Mouse (Mus musculus) forebrain, embryonic 14.5 days (tissue): ENCODE data around the gene Abcc10. TPM values are rescaled to one million over a fixed set of nuclear protein-coding genes. Genes with fewer than 3 reads are reported as not detected.
A peak's percentile ranks its signal among the peaks of the same experiment; 100 is the strongest.

Experiments used
- ATAC-seq: fragments of 200-750 bp; cut with Nextera tagmentation; 2 replicates; pipeline ENCODE4 v1.8.0; 2017; ENCODE audit warnings: mild to moderate bottlenecking, moderate library complexity
- DNase-seq: peaks from one replicate; pipeline ENCODE4 v3.0.0-alpha.2; 2015; ENCODE audit warnings: low spot score
- H3K27ac ChIP-seq: fragments of 300-500 bp; sonication (generic); 2 replicates; pipeline ENCODE4 v1.5.1; 2014; ENCODE audit warnings: low read depth, mild to moderate bottlenecking, control low read depth, low read length, moderate library complexity
- H3K27me3 ChIP-seq: fragments of 300-500 bp; sonication (generic); replicated peaks from 2 replicates; pipeline ENCODE4 v1.6.1; 2014; ENCODE audit warnings: low read length, control low read depth, mixed read lengths; ENCODE audit not compliant: control insufficient read depth, insufficient read depth
- H3K36me3 ChIP-seq: fragments of 300-500 bp; sonication (generic); 2 replicates; pipeline ENCODE4 v1.6.1; 2014; ENCODE audit warnings: low read length, control low read depth; ENCODE audit not compliant: control insufficient read depth, insufficient read depth
- H3K4me1 ChIP-seq: fragments of 300-500 bp; sonication (generic); 2 replicates; pipeline ENCODE4 v1.6.1; 2014; ENCODE audit warnings: antibody characterized with exemption, low read length, control low read depth; ENCODE audit not compliant: control insufficient read depth, insufficient read depth
- H3K4me2 ChIP-seq: fragments of 300-500 bp; sonication (generic); 2 replicates; pipeline ENCODE4 v1.6.1; 2014; ENCODE audit warnings: mild to moderate bottlenecking, control low read depth, low read length
- H3K4me3 ChIP-seq: fragments of 300-500 bp; sonication (generic); 2 replicates; pipeline ENCODE4 v1.5.1; 2014; ENCODE audit warnings: low read depth, low read length, control low read depth
- H3K9ac ChIP-seq: fragments of 300-500 bp; sonication (generic); 2 replicates; pipeline ENCODE4 v1.6.1; 2014; ENCODE audit warnings: mild to moderate bottlenecking, low read length, control low read depth, moderate library complexity
- H3K9me3 ChIP-seq: fragments of 300-500 bp; sonication (generic); replicated peaks from 2 replicates; pipeline ENCODE4 v1.6.1; 2016; ENCODE audit warnings: low read length, control low read depth, mixed read lengths; ENCODE audit not compliant: control insufficient read depth
- WGBS: fragments of 180-500 bp; shearing (Covaris S2); extraction: QIAGEN DNeasy Blood & Tissue Kit; methylation state at CpG from one replicate; pipeline ENCODE4 v1.1.7; 2014; 5-methylcytosine and 5-hydroxymethylcytosine counted together
- polyA plus RNA-seq: library from polyadenylated mRNA; unstranded; fragments of >200 nt; fragmentation: Nextera tagmentation; extraction: Ambion mirVana; gene quantifications from 2 replicates; pipeline ENCODE4 v1.2.1, GENCODE M21; 2014

Gene Abcc10
- polyA plus RNA-seq, 1 experiment from 2014 or later: 4.3 TPM

GRCm38 (mm10) chr17:46297364-46298219 lies 30.6 kb downstream of the Abcc10 start, which contains the start of gene Dlk2:
Gene Dlk2, plus strand, starts transcription at chr17:46297421.
- H3K27ac ChIP-seq: peak within 1 kb of the TSS; percentile 21; the same call in 1 of the 2 replicates
- WGBS: under 1% methylated on average over 48 of the region's 86 CpGs
- ATAC-seq: peak; percentile 48
- peaks cover 6% of the 10 kb centered on the region; the same call in 1 of the 2 replicates for H3K4me1 ChIP-seq
- H3K4me2 ChIP-seq: peak within 1 kb of the TSS; percentile 99
- H3K36me3 ChIP-seq: peaks cover 4% of the 10 kb centered on the region; the same call in 1 of the 2 replicates
- peak within 1 kb of the TSS; percentile 63 for H3K4me3 ChIP-seq
- peaks cover 22% of the 10 kb centered on the region for H3K27me3 ChIP-seq
- DNase-seq: peak; percentile 59
- no peaks in the 10 kb centered on the region for H3K9me3 ChIP-seq
- peak within 1 kb of the TSS; percentile 67 for H3K9ac ChIP-seq

DNA sequence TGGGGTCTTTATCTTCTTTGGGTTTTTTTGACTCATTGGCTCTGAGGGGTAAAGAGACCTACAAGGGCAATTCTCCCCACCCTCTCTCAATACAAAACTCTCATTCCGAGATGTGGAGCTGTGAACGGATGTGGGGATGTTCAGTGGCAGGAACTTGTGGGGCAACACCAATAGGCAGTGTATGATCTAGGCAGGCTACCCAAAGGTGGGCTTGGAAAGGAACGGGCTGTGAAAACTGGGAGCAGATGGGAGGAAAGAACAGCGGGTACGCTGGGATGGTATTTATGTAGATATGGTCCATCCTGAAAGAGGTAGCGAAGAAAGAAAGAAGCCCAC lies 31.2 kb downstream of the Abcc10 start:
- Histone ChIP-seq H3K4me2 (peak overlapping the region; percentile 99), H3K9me3 (no peaks in the 10 kb centered on the region), H3K4me1 (peaks cover 6% of the 10 kb centered on the region; the same call in 1 of the 2 replicates), H3K27me3 (peaks cover 22% of the 10 kb centered on the region), H3K36me3 (no peaks in the 10 kb centered on the region), H3K4me3 (peak overlapping the region; percentile 63), H3K9ac (peak overlapping the region; percentile 67), H3K27ac (no peak overlapping the region)
- WGBS: 12% methylated on average over 6 of the region's 6 CpGs
- no peak for ATAC-seq
- no peak for DNase-seq

- ATAC-seq (no peak), DNase-seq (no peak)
- Histone ChIP-seq H3K27me3 (peaks cover 22% of the 10 kb centered on the region), H3K9ac (no peak overlapping the region), H3K4me1 (peaks cover 6% of the 10 kb centered on the region; the same call in 1 of the 2 replicates), H3K4me3 (no peak overlapping the region), H3K36me3 (no peaks in the 10 kb centered on the region), H3K27ac (no peak overlapping the region), H3K4me2 (no peak overlapping the region), H3K9me3 (no peaks in the 10 kb centered on the region)
- 57% methylated on average over 6 of the region's 6 CpGs for whole genome bisulfite sequencing
Observed at GRCm38 (mm10) chr17:46296601-46297000, 31.6 kb downstream of the Abcc10 start.

DNA sequence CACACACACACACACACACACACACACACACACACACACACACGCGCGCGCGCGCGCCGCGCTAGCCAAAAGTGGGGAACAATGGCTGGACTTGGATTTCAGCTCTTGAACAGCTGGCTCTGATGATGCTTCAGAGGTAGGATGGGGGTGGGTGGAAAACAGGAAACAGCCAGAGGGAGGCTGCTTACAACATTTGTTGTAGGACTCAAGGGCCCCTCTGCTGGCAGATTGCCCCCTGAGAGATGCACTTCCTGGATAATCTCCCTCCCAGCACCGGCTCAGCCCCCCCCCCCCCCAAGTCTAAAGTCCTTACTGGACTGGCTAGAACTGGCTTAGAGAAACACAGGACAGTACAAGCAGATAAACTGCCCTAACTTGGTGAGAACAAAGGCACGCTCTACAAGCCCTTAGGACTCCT lies 40.5 kb downstream of the Abcc10 start:
- DNase-seq: peak; percentile 23
- no peaks in the 10 kb centered on the region for H3K9me3 ChIP-seq

GRCm38 (mm10) chr17:46285407-46285806 lies 42.7 kb downstream of the Abcc10 start:
- ATAC-seq: no peak
- H3K27ac ChIP-seq: no peak overlapping the region

More for the DNA sequence above, 40.5 kb downstream of the Abcc10 start:
- 68% methylated on average over 11 of the region's 11 CpGs for WGBS
- no peaks in the 10 kb centered on the region for H3K36me3 ChIP-seq
- H3K4me2 ChIP-seq: no peak overlapping the region
- no peak overlapping the region for H3K9ac ChIP-seq
- peaks cover 2% of the 10 kb centered on the region; the same call in 1 of the 2 replicates for H3K4me1 ChIP-seq
- ATAC-seq: no peak
- H3K4me3 ChIP-seq: no peak overlapping the region
- no peaks in the 10 kb centered on the region for H3K27me3 ChIP-seq
- no peak overlapping the region for H3K27ac ChIP-seq

DNA sequence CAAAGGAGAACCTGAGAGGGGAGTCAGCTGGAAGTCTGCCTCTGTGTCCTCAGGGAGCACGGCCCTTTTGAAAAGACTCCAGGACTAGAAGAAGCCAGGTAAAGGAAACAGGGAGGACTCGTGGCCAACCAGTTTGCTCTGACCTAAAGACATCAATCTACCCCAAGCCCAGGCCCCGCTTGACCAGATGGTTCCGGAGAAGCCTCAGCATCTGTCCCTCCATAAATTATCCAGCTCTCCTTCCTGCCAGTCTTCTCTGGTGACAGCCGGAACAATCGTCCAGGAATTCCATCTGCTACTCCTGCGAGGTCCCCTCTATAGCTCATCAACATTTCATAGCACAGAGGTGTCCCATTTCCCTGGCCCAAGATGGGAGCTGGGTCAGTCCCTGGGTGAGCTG lies 43.5 kb downstream of the Abcc10 start:
- 67% methylated on average over 7 of the region's 7 CpGs for WGBS
- no peak overlapping the region for H3K4me2 ChIP-seq
- no peak overlapping the region for H3K27ac ChIP-seq
- DNase-seq (no peak), ATAC-seq (no peak)
- H3K4me1 ChIP-seq: peaks cover 13% of the 10 kb centered on the region
- no peaks in the 10 kb centered on the region for H3K27me3 ChIP-seq
- H3K4me3 ChIP-seq: no peak overlapping the region
- no peak overlapping the region for H3K9ac ChIP-seq
- H3K9me3 ChIP-seq: no peaks in the 10 kb centered on the region
- no peaks in the 10 kb centered on the region for H3K36me3 ChIP-seq

More at GRCm38 (mm10) chr17:46285407-46285806, 42.7 kb downstream of the Abcc10 start:
- H3K27me3 ChIP-seq: no peaks in the 10 kb centered on the region
- no peak overlapping the region for H3K4me2 ChIP-seq
- peaks cover 13% of the 10 kb centered on the region for H3K4me1 ChIP-seq
- no peaks in the 10 kb centered on the region for H3K9me3 ChIP-seq
- 75% methylated on average over 6 of the region's 6 CpGs for WGBS
- H3K4me3 ChIP-seq: no peak overlapping the region
- no peaks in the 10 kb centered on the region for H3K36me3 ChIP-seq
- DNase-seq: no peak
- no peak overlapping the region for H3K9ac ChIP-seq

GRCm38 (mm10) chr17:46283911-46284310 lies 44.2 kb downstream of the Abcc10 start:
- 80% methylated on average over 8 of the region's 8 CpGs for WGBS
- H3K4me2 ChIP-seq: no peak overlapping the region

GRCm38 (mm10) chr17:46283140-46283539 lies 45.0 kb downstream of the Abcc10 start:
- Histone ChIP-seq H3K4me3 (peak overlapping the region; percentile 59), H3K36me3 (peaks cover 12% of the 10 kb centered on the region; the same call in 1 of the 2 replicates), H3K27ac (no peak overlapping the region), H3K4me2 (peak overlapping the region; percentile 72), H3K9ac (peak overlapping the region; percentile 80), H3K9me3 (no peaks in the 10 kb centered on the region), H3K4me1 (peaks cover 13% of the 10 kb centered on the region), H3K27me3 (no peaks in the 10 kb centered on the region)
- DNase-seq: no peak
- 24% methylated on average over 9 of the region's 9 CpGs for WGBS
- peak; percentile 73; the same call in 1 of the 2 replicates for ATAC-seq

More at GRCm38 (mm10) chr17:46283911-46284310, 44.2 kb downstream of the Abcc10 start:
- H3K9ac ChIP-seq: no peak overlapping the region
- H3K4me1 ChIP-seq: peaks cover 13% of the 10 kb centered on the region
- H3K36me3 ChIP-seq: peaks cover 4% of the 10 kb centered on the region; the same call in 1 of the 2 replicates
- no peaks in the 10 kb centered on the region for H3K9me3 ChIP-seq
- H3K27ac ChIP-seq: no peak overlapping the region
- no peaks in the 10 kb centered on the region for H3K27me3 ChIP-seq
- DNase-seq (no peak), ATAC-seq (no peak)
- no peak overlapping the region for H3K4me3 ChIP-seq
